Mouse (Mus musculus) E14TG2a.4 (cell line): ENCODE data around the gene Cped1.

ENCODE experiments used
- H3K27me3 ChIP-seq: 2 replicates; pipeline ENCODE4 v1.6.1; 2014; ENCODE audit warnings: low read length, control low read depth; ENCODE audit not compliant: insufficient read depth
- H3K36me3 ChIP-seq: 2 replicates; pipeline ENCODE4 v1.6.1; 2014; ENCODE audit warnings: low read length, control low read depth; ENCODE audit not compliant: insufficient read depth
- H3K4me1 ChIP-seq: replicated peaks from 2 replicates; pipeline ENCODE4 v1.6.1; 2014; ENCODE audit warnings: low read depth, low read length, control low read depth
- H3K4me3 ChIP-seq: replicated peaks from 2 replicates; pipeline ENCODE4 v1.5.1; 2014; ENCODE audit warnings: mild to moderate bottlenecking, low read length
- H3K9me3 ChIP-seq: 2 replicates; pipeline ENCODE4 v1.6.1; 2014; ENCODE audit warnings: low read length, control low read depth
- CTCF ChIP-seq: conservative IDR thresholded peaks from 2 replicates; pipeline ENCODE4 v1.5.1; 2014; ENCODE audit warnings: low read length
- NANOG ChIP-seq: IDR thresholded peaks from 2 replicates; pipeline ENCODE4 v1.6.1; 2014; ENCODE audit warnings: borderline replicate concordance, low read length, mixed read lengths
- POU5F1 ChIP-seq: IDR thresholded peaks from 2 replicates; pipeline ENCODE4 v1.6.1; 2014; ENCODE audit warnings: low read length, borderline replicate concordance

Cped1 gene

GRCm38 (mm10) chr6:22148511-22148910 is 162.8 kb downstream of the Cped1 start:
- no peaks in the 10 kb centered on the region for H3K27me3 ChIP-seq
- no peaks in the 10 kb centered on the region for H3K36me3 ChIP-seq
- H3K4me3 ChIP-seq, result no peak overlapping the region
- TF ChIP-seq NANOG (no peak), POU5F1 (no peak), CTCF (no peak)
- H3K9me3 ChIP-seq, result 0 out of 2 replicates have a peak, but pooled peaks cover 7% of the 10 kb centered on the region
- H3K4me1 ChIP-seq, result peaks cover 4% of the 10 kb centered on the region; the same call in 1 of the 2 replicates

- TF ChIP-seq CTCF (no peak), NANOG (no peak), POU5F1 (no peak)
- Histone ChIP-seq H3K4me1 (no peaks in the 10 kb centered on the region), H3K36me3 (no peaks in the 10 kb centered on the region), H3K27me3 (no peaks in the 10 kb centered on the region), H3K4me3 (no peak overlapping the region), H3K9me3 (0 out of 2 replicates have a peak, but pooled peaks cover 2% of the 10 kb centered on the region)
Observed at GRCm38 (mm10) chr6:22157461-22157860, 171.7 kb downstream of the Cped1 start.

- no peak for TF ChIP-seq NANOG
Observed at GRCm38 (mm10) chr6:22161944-22162343, 176.2 kb downstream of the Cped1 start.

GRCm38 (mm10) chr6:22168388-22168787 is 182.7 kb downstream of the Cped1 start:
- no peak overlapping the region for H3K4me3 ChIP-seq
- no peak for TF ChIP-seq CTCF
- no peak for TF ChIP-seq NANOG
- no peak for TF ChIP-seq POU5F1
- H3K36me3 ChIP-seq, result no peaks in the 10 kb centered on the region
- no peaks in the 10 kb centered on the region for H3K4me1 ChIP-seq
- no peaks in the 10 kb centered on the region for H3K27me3 ChIP-seq
- peaks cover 38% of the 10 kb centered on the region for H3K9me3 ChIP-seq

More at GRCm38 (mm10) chr6:22161944-22162343, 176.2 kb downstream of the Cped1 start:
- Histone ChIP-seq H3K9me3 (no peaks in the 10 kb centered on the region), H3K27me3 (no peaks in the 10 kb centered on the region), H3K4me1 (no peaks in the 10 kb centered on the region), H3K4me3 (no peak overlapping the region), H3K36me3 (no peaks in the 10 kb centered on the region)

- Histone ChIP-seq H3K4me3 (no peak overlapping the region), H3K4me1 (no peaks in the 10 kb centered on the region), H3K9me3 (peaks cover 48% of the 10 kb centered on the region), H3K27me3 (no peaks in the 10 kb centered on the region), H3K36me3 (no peaks in the 10 kb centered on the region)
- TF ChIP-seq CTCF (no peak), POU5F1 (no peak), NANOG (no peak)
Observed at GRCm38 (mm10) chr6:22178721-22179295, 193.1 kb downstream of the Cped1 start.

- Histone ChIP-seq H3K4me1 (no peaks in the 10 kb centered on the region), H3K4me3 (no peak overlapping the region), H3K9me3 (peaks cover 41% of the 10 kb centered on the region), H3K36me3 (no peaks in the 10 kb centered on the region), H3K27me3 (no peaks in the 10 kb centered on the region)
- TF ChIP-seq NANOG, result no peak
Observed at GRCm38 (mm10) chr6:22180316-22180715, 194.6 kb downstream of the Cped1 start.

GRCm38 (mm10) chr6:22186967-22187366 is 201.3 kb downstream of the Cped1 start:
- no peaks in the 10 kb centered on the region for H3K36me3 ChIP-seq
- no peaks in the 10 kb centered on the region for H3K4me1 ChIP-seq
- peaks cover 23% of the 10 kb centered on the region for H3K9me3 ChIP-seq
- no peak overlapping the region for H3K4me3 ChIP-seq
- TF ChIP-seq POU5F1 (no peak), CTCF (no peak), NANOG (no peak)
- no peaks in the 10 kb centered on the region for H3K27me3 ChIP-seq

GRCm38 (mm10) chr6:22189346-22190335 is 203.9 kb downstream of the Cped1 start:
- Histone ChIP-seq H3K36me3 (no peaks in the 10 kb centered on the region), H3K9me3 (no peaks in the 10 kb centered on the region), H3K27me3 (no peaks in the 10 kb centered on the region), H3K4me3 (no peak overlapping the region), H3K4me1 (no peaks in the 10 kb centered on the region)
- TF ChIP-seq CTCF (no peak), NANOG (no peak), POU5F1 (no peak)

- H3K4me3 ChIP-seq, result no peak overlapping the region
- no peaks in the 10 kb centered on the region for H3K27me3 ChIP-seq
- TF ChIP-seq POU5F1 (no peak), CTCF (no peak), NANOG (no peak)
Observed at GRCm38 (mm10) chr6:22198603-22199002, 212.9 kb downstream of the Cped1 start.

More at GRCm38 (mm10) chr6:22198603-22199002, 212.9 kb downstream of the Cped1 start:
- H3K4me1 ChIP-seq, result no peaks in the 10 kb centered on the region
- no peaks in the 10 kb centered on the region for H3K36me3 ChIP-seq
- no peaks in the 10 kb centered on the region for H3K9me3 ChIP-seq
